Comparison of ENCODE assay signal across 8 mouse cellular contexts in genomic region chr7:100009640-100010039, GRCm38 (mm10). TPM values are rescaled to one million over a fixed set of nuclear protein-coding genes. Genes with fewer than 3 reads are reported as not detected.
DNase-seq lines count a peak whose midpoint lies in the region; ATAC-seq and TF ChIP-seq lines count a peak whose summit lies in the region.

No protein-coding gene starts in this region.

- H3K27ac ChIP-seq in heart, adult 2 months, result no peak overlapping the region
- H3K27ac ChIP-seq in liver, embryonic 13.5 days, result no peak overlapping the region

- H3K79me2 ChIP-seq in heart, adult 2 months (replicated peaks; ENCODE audit: control insufficient read depth, insufficient read depth, low read length), result no peaks in the 10 kb centered on the region

- CTCF ChIA-PET in Patski (lab: Charles Lee), result interaction anchor here (1.0 to 3.4 kb wide), 13 partner anchors 11 to 107 kb away, joined by 3 to 15 read pairs (median 5); no protein-coding TSS in a partner anchor

- POLR2A ChIA-PET in Patski (lab: Charles Lee), result no interaction called here

- peaks cover 27% of the 10 kb centered on the region for H3K27me3 ChIP-seq in Patski
- peaks cover 6% of the 10 kb centered on the region for H3K27me3 ChIP-seq in heart, adult 2 months (ENCODE audit: control insufficient read depth, insufficient read depth, low read length)
- peaks cover 63% of the 10 kb centered on the region for H3K27me3 ChIP-seq in liver, embryonic 13.5 days

- in situ Hi-C loops in Patski (cut with MboI; ENCODE audit: low pct_unique_long_range_greater_than_20kb), result loop anchor here (5.0 kb wide), 1 partner anchor 108 kb away; no protein-coding TSS in a partner anchor

- H3K36me3 ChIP-seq in heart, adult 2 months (ENCODE audit: control insufficient read depth, insufficient read depth, low read length), result no peaks in the 10 kb centered on the region
- no peaks in the 10 kb centered on the region for H3K36me3 ChIP-seq in liver, embryonic 13.5 days

- H3K4me1 ChIP-seq in heart, adult 2 months (ENCODE audit: control insufficient read depth, insufficient read depth, low read length), result no peaks in the 10 kb centered on the region
- H3K4me1 ChIP-seq in liver, embryonic 13.5 days (replicated peaks), result peaks cover 3% of the 10 kb centered on the region; the same call in 1 of the 2 replicates

- no peak for TF ChIP-seq POLR2A in heart, adult 2 months (IDR thresholded peaks at IDR 0.05; ENCODE audit: insufficient read depth, low read depth, low read length)

- no peaks in the 10 kb centered on the region for H3K9me3 ChIP-seq in liver, embryonic 13.5 days (replicated peaks)

- TF ChIP-seq CTCF in Patski (IDR thresholded peaks at IDR 0.05), result peak; percentile 94
- peak; percentile 92 for TF ChIP-seq CTCF in heart, adult 2 months (IDR thresholded peaks at IDR 0.05)

- no peak for ATAC-seq in Patski
- peak; percentile 75 for ATAC-seq in common myeloid progenitor, adult 5-6 weeks (replicated peaks; ENCODE audit: low read depth, poor library complexity, severe bottlenecking)
- ATAC-seq in liver, embryonic 13.5 days (ENCODE audit: low read depth), result no peak

- no peak overlapping the region for H3K4me2 ChIP-seq in liver, embryonic 13.5 days

- H3K4me3 ChIP-seq in heart, adult 2 months, result no peak overlapping the region
- H3K4me3 ChIP-seq in liver, embryonic 13.5 days (replicated peaks), result no peak overlapping the region

- H3K9ac ChIP-seq in heart, adult 2 months (ENCODE audit: low read depth, low read length), result no peak overlapping the region
- no peak overlapping the region for H3K9ac ChIP-seq in liver, embryonic 13.5 days

- no peak for TF ChIP-seq EP300 in heart, adult 2 months (IDR thresholded peaks at IDR 0.05; ENCODE audit: insufficient read depth, low read depth, low read length)

- 14% methylated on average over 11 of the region's 11 CpGs for WGBS in heart, adult 2 months
- 13% methylated on average over 11 of the region's 11 CpGs for WGBS in liver, embryonic 13.5 days (ENCODE audit: insufficient replicate concordance)

- DNase-seq in 3T3-L1 (ENCODE audit: low read depth, low spot score) (peak; percentile 60), Patski (ENCODE audit: low read depth, low spot score) (no peak)
- DNase-seq in heart, adult 2 months, result peak; percentile 61 to 67
- peak; percentile 83 for DNase-seq in kidney, postnatal 14 days
- DNase-seq in liver, embryonic 13.5 days, result peak; percentile 27
- peak; percentile 26 for DNase-seq in ovary, postnatal 10 days (ENCODE audit: low spot score)
- peak; percentile 89 for DNase-seq in thymus, postnatal 0 days (ENCODE audit: low spot score)

- intact Hi-C loops in heart, adult 2 months (cut with DNase I), result loop anchor here (2.0 kb wide), 1 partner anchor 99 kb away; no protein-coding TSS in a partner anchor

RNA-seq across cellular contexts. Expression of gene Chrdl2, which starts 3.7 kb away (rescaled TPM):
- polyA plus RNA-seq in Patski (2021), result 0.23 TPM
- total RNA-seq in common myeloid progenitor, adult 5-6 weeks (2017), result not detected in 2 replicates
- under 1 TPM in 1 of 2 experiments, not detected in 1; 0.16 TPM for total RNA-seq in heart, adult 2 months (2021)
- polyA plus RNA-seq in heart, adult 2 months (2012; rRNA removed), result 0.18 and 0.38 TPM in 2 replicates
- not detected in 2 replicates for polyA plus RNA-seq in liver, embryonic 13.5 days (2015; fragmentation: Nextera tagmentation; extraction: Ambion mirVana)
- 0.08 TPM in 1 of 2 replicates, not detected in the other for polyA plus RNA-seq in thymus, postnatal 0 days (2015; fragmentation: Nextera tagmentation; extraction: Ambion mirVana)

RNA-seq across cellular contexts. Expression of gene Rnf169, which starts 29.4 kb away (rescaled TPM):
- 9.3 TPM for polyA plus RNA-seq in Patski (2021)
- total RNA-seq in common myeloid progenitor, adult 5-6 weeks (2017), result 20.6 and 24.7 TPM in 2 replicates
- 10 to 100 TPM in 1 of 2 experiments, 1 to 10 TPM in 1; 9.4 to 10.6 TPM for total RNA-seq in heart, adult 2 months (2021)
- polyA plus RNA-seq in heart, adult 2 months (2012; rRNA removed), result 2.9 and 3.6 TPM in 2 replicates
- 1.2 and 1.3 TPM in 2 replicates for polyA plus RNA-seq in liver, embryonic 13.5 days (2015; fragmentation: Nextera tagmentation; extraction: Ambion mirVana)
- polyA plus RNA-seq in thymus, postnatal 0 days (2015; fragmentation: Nextera tagmentation; extraction: Ambion mirVana), result 5.0 and 7.0 TPM in 2 replicates
